8 mouse cellular contexts compared by ENCODE assay signal in the genomic region with DNA sequence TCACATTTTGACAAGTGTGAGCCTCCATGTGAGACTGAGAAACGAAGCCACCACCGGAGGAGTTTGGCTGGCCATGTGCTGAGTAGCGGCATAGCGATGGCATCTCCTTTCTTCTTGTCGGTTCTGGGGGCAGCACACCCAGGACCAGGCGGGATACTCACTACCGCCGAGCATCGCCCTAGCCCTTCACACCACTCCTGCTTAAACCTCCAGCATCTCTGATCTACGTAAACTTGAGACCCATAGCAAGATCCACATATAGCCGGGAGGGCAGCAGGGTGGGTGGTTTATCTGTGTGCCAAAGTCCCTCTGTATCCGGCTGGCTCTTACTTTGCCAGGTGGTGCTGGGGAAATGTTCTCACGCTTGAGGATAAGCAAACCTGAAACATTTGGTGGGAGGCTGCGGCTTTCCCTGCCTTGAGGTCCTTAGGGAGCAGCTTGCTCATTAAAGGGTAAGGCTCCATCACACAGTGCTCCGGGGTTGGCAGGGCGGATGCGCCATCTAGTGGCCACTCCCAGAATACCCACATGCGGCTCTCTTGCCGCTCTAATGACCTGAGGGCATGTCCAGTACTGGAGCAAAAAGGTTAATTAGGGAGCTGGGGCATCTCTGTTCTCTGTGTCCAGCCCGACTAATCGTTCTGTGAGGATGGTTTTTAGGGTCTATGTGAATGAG.
A peak's percentile ranks its signal among the peaks of the same experiment; 100 is the strongest.
DNase-seq lines count a peak whose midpoint lies in the region; ATAC-seq and TF ChIP-seq lines count a peak whose summit lies in the region.

No protein-coding gene starts in this region.

- intact Hi-C loops in left cerebral cortex, postnatal 25 days (cut with DNase I), result loop anchor here (2.0 to 5.0 kb wide), 6 partner anchors 51 to 528 kb away; a partner anchor contains a TSS

- peak; percentile 81 for ATAC-seq in intestine, embryonic 14.5 days (replicated peaks; ENCODE audit: low FRiP score, low TSS enrichment, low read depth)

- TF ChIP-seq CTCF in cortical plate, adult 2 months (IDR thresholded peaks at IDR 0.05; ENCODE audit: extremely low read depth, insufficient read depth, low read length), result peak; percentile 76

- no peak overlapping the region for H3K4me2 ChIP-seq in intestine, embryonic 14.5 days (ENCODE audit: low read length)

- TF ChIP-seq POLR2A in cortical plate, adult 2 months (IDR thresholded peaks at IDR 0.05; ENCODE audit: extremely low read depth, insufficient read depth, low read length), result no peak

- no peaks in the 10 kb centered on the region for H3K9me3 ChIP-seq in intestine, embryonic 14.5 days (ENCODE audit: control insufficient read depth, low read length)

- 48% methylated on average over 21 of the region's 21 CpGs for WGBS in intestine, embryonic 14.5 days

- H3K4me1 ChIP-seq in cortical plate, adult 2 months (ENCODE audit: control insufficient read depth, insufficient read depth, low read length), result peaks cover 4% of the 10 kb centered on the region
- H3K4me1 ChIP-seq in intestine, embryonic 14.5 days (replicated peaks; ENCODE audit: control insufficient read depth, insufficient read depth, low read length), result peaks cover 18% of the 10 kb centered on the region

- H3K27ac ChIP-seq in cortical plate, adult 2 months (ENCODE audit: insufficient read depth, low read length), result no peak overlapping the region
- H3K27ac ChIP-seq in intestine, embryonic 14.5 days (ENCODE audit: low read depth), result no peak overlapping the region

- H3K27me3 ChIP-seq in intestine, embryonic 14.5 days (replicated peaks; ENCODE audit: control insufficient read depth, insufficient read depth, low read length), result no peaks in the 10 kb centered on the region

- peak; percentile 83 for DNase-seq in adipocyte (ENCODE audit: low spot score)
- peak; percentile 69 for DNase-seq in gastrocnemius, postnatal 25 days
- peak; percentile 96 for DNase-seq in intestine, embryonic 14.5 days (ENCODE audit: low spot score)
- DNase-seq in left cerebral cortex, postnatal 25 days (ENCODE audit: low spot score in 2 of 2), result peak; percentile 82 to 84
- DNase-seq in mesoderm, embryonic 11.5 days (ENCODE audit: low read depth, low spot score), result peak; percentile 86
- peak; percentile 65 for DNase-seq in right cerebral cortex, postnatal 14 days
- peak; percentile 83 for DNase-seq in urinary bladder, postnatal 14 days (ENCODE audit: low spot score)

- H3K4me3 ChIP-seq in cortical plate, adult 2 months (ENCODE audit: insufficient read depth, low read length), result no peak overlapping the region
- no peak overlapping the region for H3K4me3 ChIP-seq in intestine, embryonic 14.5 days (ENCODE audit: low read depth, low read length)

- H3K9ac ChIP-seq in intestine, embryonic 14.5 days (ENCODE audit: low read length), result no peak overlapping the region

- no peaks in the 10 kb centered on the region for H3K36me3 ChIP-seq in intestine, embryonic 14.5 days (ENCODE audit: control insufficient read depth, insufficient read depth, low read length)
